Mouse (Mus musculus): ENCODE data around the gene Cyb5r3. TPM values are rescaled to one million over a fixed set of nuclear protein-coding genes. Genes with fewer than 3 reads are reported as not detected.

Gene Cyb5r3
- total and polyA plus RNA-seq, 3 experiments, result 75.6 to 103 (median 87.2) TPM

DNA sequence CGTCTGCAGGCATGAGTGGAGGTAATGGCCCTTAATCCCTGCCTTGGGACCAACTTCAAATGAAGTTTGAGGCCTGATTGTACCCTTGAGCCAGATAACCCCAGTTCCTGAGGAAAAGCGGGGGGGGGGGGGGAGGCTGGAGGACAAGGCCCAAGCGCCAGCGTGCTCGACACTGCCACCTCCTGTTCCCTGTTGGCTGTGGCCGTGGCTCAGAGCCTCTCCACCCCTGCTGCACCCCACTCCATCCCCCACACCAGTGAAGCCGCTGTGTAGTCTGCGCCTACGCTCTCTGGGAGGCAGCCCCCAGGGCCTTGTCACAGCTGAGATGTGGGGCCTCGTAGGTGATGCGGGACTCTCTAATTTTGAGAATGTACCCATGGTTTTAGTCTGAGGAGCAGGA, 59.5 kb downstream of the Cyb5r3 start:
- no peak for TF ChIP-seq POLR2A (IDR thresholded peaks at IDR 0.05; ENCODE audit: insufficient read depth, low read depth, low read length)
- peak; percentile 74 for TF ChIP-seq CTCF (IDR thresholded peaks at IDR 0.05)
- TF ChIP-seq EP300 (IDR thresholded peaks at IDR 0.05; ENCODE audit: insufficient read depth, low read depth, low read length), result 0 out of 2 replicates have a peak, but pooled peaks have one; percentile 10
- Histone ChIP-seq H3K4me1 (ENCODE audit: control insufficient read depth, insufficient read depth, low read length) (peaks cover 1% of the 10 kb centered on the region), H3K27me3 (ENCODE audit: control insufficient read depth, insufficient read depth, low read length) (no peaks in the 10 kb centered on the region), H3K9ac (ENCODE audit: low read depth, low read length) (no peak overlapping the region), H3K36me3 (ENCODE audit: control insufficient read depth, insufficient read depth, low read length) (no peaks in the 10 kb centered on the region), H3K4me3 (no peak overlapping the region), H3K27ac (no peak overlapping the region), H3K79me2 (replicated peaks; ENCODE audit: control insufficient read depth, insufficient read depth, low read length) (no peaks in the 10 kb centered on the region)
- intact Hi-C loops (cut with DNase I), result loop anchor here (2.0 kb wide), 2 partner anchors 298 to 308 kb away; no protein-coding TSS in a partner anchor
- peak; percentile 70 to 82 for DNase-seq
- 10% methylated on average over 11 of the region's 11 CpGs for WGBS

DNA sequence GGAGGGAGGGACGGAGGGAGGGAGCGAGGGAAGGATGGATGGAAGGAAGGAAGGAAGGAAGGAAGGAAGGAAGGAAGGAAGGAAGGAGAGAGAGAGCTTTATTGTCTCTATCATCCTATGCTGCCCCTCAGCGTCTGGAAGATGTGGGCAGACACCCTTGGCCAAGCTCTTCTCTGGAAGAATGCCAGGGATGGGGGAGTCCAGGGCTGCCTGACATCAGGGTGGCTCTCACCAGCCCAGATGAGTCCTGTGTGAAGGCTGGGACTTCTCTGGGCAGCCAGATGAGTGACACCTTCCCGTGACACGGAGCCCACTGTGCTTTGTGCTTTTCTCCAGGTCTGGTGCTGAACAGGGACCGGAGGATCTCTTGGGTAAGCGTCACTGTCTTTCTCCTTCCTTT, 60.5 kb downstream of the Cyb5r3 start:
- Histone ChIP-seq H3K9ac (ENCODE audit: low read depth, low read length) (no peak overlapping the region), H3K4me3 (no peak overlapping the region), H3K4me1 (ENCODE audit: control insufficient read depth, insufficient read depth, low read length) (peaks cover 1% of the 10 kb centered on the region), H3K79me2 (replicated peaks; ENCODE audit: control insufficient read depth, insufficient read depth, low read length) (no peaks in the 10 kb centered on the region), H3K27ac (no peak overlapping the region), H3K27me3 (ENCODE audit: control insufficient read depth, insufficient read depth, low read length) (no peaks in the 10 kb centered on the region), H3K36me3 (ENCODE audit: control insufficient read depth, insufficient read depth, low read length) (no peaks in the 10 kb centered on the region)
- no peak for TF ChIP-seq POLR2A (IDR thresholded peaks at IDR 0.05; ENCODE audit: insufficient read depth, low read depth, low read length)
- no peak for TF ChIP-seq EP300 (IDR thresholded peaks at IDR 0.05; ENCODE audit: insufficient read depth, low read depth, low read length)
- no peak for TF ChIP-seq CTCF (IDR thresholded peaks at IDR 0.05)
- no peak for DNase-seq
- WGBS, result 81% methylated on average over 7 of the region's 7 CpGs
- intact Hi-C loops (cut with DNase I), result loop anchor here (2.0 kb wide), 2 partner anchors 297 to 307 kb away; no protein-coding TSS in a partner anchor

DNA sequence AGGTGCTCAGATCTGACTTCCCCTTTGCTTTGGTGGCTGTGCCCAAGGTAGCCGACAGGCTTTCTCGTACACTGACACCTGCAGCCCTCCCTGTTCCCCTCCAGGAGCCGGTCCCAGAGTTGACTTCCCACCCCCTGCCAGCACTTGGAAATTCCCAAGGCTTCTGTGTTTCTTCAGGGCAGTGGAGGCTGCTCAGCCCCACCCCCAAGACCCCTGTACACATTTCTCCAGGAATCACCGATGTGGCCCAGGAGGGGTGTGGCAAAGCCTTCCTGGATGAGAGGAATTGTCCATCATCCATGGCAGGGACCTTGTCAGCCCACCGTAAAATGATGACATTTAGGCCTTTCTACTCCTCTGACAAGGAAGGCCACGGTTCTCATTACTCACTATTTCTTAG, 61.1 kb downstream of the Cyb5r3 start:
- WGBS, result 69% methylated on average over 6 of the region's 6 CpGs
- Histone ChIP-seq H3K27me3 (ENCODE audit: control insufficient read depth, insufficient read depth, low read length) (no peaks in the 10 kb centered on the region), H3K36me3 (ENCODE audit: control insufficient read depth, insufficient read depth, low read length) (no peaks in the 10 kb centered on the region), H3K9ac (ENCODE audit: low read depth, low read length) (no peak overlapping the region), H3K4me3 (no peak overlapping the region), H3K4me1 (ENCODE audit: control insufficient read depth, insufficient read depth, low read length) (peaks cover 1% of the 10 kb centered on the region), H3K27ac (no peak overlapping the region), H3K79me2 (replicated peaks; ENCODE audit: control insufficient read depth, insufficient read depth, low read length) (no peaks in the 10 kb centered on the region)
- TF ChIP-seq POLR2A (IDR thresholded peaks at IDR 0.05; ENCODE audit: insufficient read depth, low read depth, low read length) (no peak), EP300 (IDR thresholded peaks at IDR 0.05; ENCODE audit: insufficient read depth, low read depth, low read length) (no peak), CTCF (IDR thresholded peaks at IDR 0.05) (no peak)
- intact Hi-C loops (cut with DNase I), result no loop called here
- no peak for DNase-seq

DNA sequence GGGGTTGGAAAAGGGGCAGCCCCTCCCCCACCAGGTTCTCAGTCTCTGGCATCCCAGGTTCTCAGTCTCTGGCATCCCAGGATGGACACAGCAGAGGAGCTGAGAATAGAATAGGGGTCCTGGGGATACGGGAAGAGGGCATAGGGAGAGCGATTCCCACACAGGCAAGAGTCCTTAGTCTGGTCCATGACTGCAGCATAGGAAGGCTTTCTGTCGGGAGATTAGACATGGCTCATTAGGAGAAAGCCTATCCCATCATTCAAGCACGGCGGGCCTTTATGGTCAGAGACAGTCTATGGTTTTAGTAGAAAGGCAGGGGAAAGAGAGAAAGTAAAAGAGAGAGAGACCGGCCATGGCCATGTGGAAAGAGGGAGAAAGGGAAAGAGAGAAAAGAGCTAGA, 64.6 kb downstream of the Cyb5r3 start:
- DNase-seq, result no peak
- no peak overlapping the region for H3K4me3 ChIP-seq
- H3K9ac ChIP-seq (ENCODE audit: low read depth, low read length), result no peak overlapping the region
- intact Hi-C loops (cut with DNase I), result no loop called here
- H3K27me3 ChIP-seq (ENCODE audit: control insufficient read depth, insufficient read depth, low read length), result no peaks in the 10 kb centered on the region
- WGBS, result 81% methylated on average over 6 of the region's 6 CpGs
- no peaks in the 10 kb centered on the region for H3K79me2 ChIP-seq (replicated peaks; ENCODE audit: control insufficient read depth, insufficient read depth, low read length)
- H3K4me1 ChIP-seq (ENCODE audit: control insufficient read depth, insufficient read depth, low read length), result peaks cover 1% of the 10 kb centered on the region
- H3K36me3 ChIP-seq (ENCODE audit: control insufficient read depth, insufficient read depth, low read length), result no peaks in the 10 kb centered on the region
- TF ChIP-seq EP300 (IDR thresholded peaks at IDR 0.05; ENCODE audit: insufficient read depth, low read depth, low read length), result no peak
- no peak overlapping the region for H3K27ac ChIP-seq

DNA sequence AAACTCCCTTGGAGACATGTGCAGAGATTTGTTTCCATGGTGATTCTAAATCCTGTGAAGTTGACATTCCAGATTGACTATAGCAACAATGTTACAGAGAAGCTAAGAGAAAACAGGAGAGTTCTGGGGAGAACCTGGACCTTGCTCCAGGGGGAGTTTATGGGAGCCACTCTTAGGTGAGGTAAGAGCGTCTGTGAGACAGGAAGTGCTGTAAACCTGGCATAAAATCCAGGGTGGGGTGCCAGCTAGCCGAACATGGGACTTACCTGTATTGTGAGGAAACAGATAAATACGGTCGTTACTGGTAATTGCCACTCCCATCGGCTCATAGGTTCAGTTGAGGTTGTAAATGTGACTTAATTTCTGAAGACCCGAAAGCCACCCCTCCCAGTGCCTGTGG, 66.0 kb downstream of the Cyb5r3 start:
- 81% methylated on average over 6 of the region's 6 CpGs for WGBS
- Histone ChIP-seq H3K4me3 (no peak overlapping the region), H3K9ac (ENCODE audit: low read depth, low read length) (no peak overlapping the region), H3K4me1 (ENCODE audit: control insufficient read depth, insufficient read depth, low read length) (no peaks in the 10 kb centered on the region), H3K27ac (no peak overlapping the region), H3K79me2 (replicated peaks; ENCODE audit: control insufficient read depth, insufficient read depth, low read length) (no peaks in the 10 kb centered on the region), H3K27me3 (ENCODE audit: control insufficient read depth, insufficient read depth, low read length) (no peaks in the 10 kb centered on the region), H3K36me3 (ENCODE audit: control insufficient read depth, insufficient read depth, low read length) (no peaks in the 10 kb centered on the region)
- DNase-seq, result no peak
- intact Hi-C loops (cut with DNase I), result no loop called here
- TF ChIP-seq POLR2A (IDR thresholded peaks at IDR 0.05; ENCODE audit: insufficient read depth, low read depth, low read length), result no peak
- no peak for TF ChIP-seq EP300 (IDR thresholded peaks at IDR 0.05; ENCODE audit: insufficient read depth, low read depth, low read length)
- no peak for TF ChIP-seq CTCF (IDR thresholded peaks at IDR 0.05)

Other genes starting within 250 kb of the Cyb5r3 start
- gene Tcf20, start 184.7 kb downstream of the Cyb5r3 start, total RNA-seq (2021), result 10 to 100 TPM; 60.1 to 60.8 TPM
- gene Tcf20, start 184.7 kb downstream of the Cyb5r3 start, polyA plus RNA-seq (2012; rRNA removed), result 6.6 and 9.5 TPM in 2 replicates
- gene Nfam1, start 139.3 kb downstream of the Cyb5r3 start, total RNA-seq (2021), result 1 to 10 TPM; 2.4 to 2.6 TPM
- 3.1 and 3.9 TPM in 2 replicates for gene Nfam1, start 139.3 kb downstream of the Cyb5r3 start, polyA plus RNA-seq (2012; rRNA removed)
- gene Serhl, start 83.1 kb downstream of the Cyb5r3 start, total RNA-seq (2021), result 10 to 100 TPM; 36.8 to 41.0 TPM
- gene Serhl, start 83.1 kb downstream of the Cyb5r3 start, polyA plus RNA-seq (2012; rRNA removed), result 82.7 and 90.2 TPM in 2 replicates
- 10 to 100 TPM; 39.9 to 40.9 TPM for gene Rrp7a, start 49.8 kb downstream of the Cyb5r3 start, total RNA-seq (2021)
- 60.0 and 62.0 TPM in 2 replicates for gene Rrp7a, start 49.8 kb downstream of the Cyb5r3 start, polyA plus RNA-seq (2012; rRNA removed)
- gene Poldip3, start 23.2 kb downstream of the Cyb5r3 start, total RNA-seq (2021), result 10 to 100 TPM; 23.6 to 24.7 TPM
- 20.0 and 27.0 TPM in 2 replicates for gene Poldip3, start 23.2 kb downstream of the Cyb5r3 start, polyA plus RNA-seq (2012; rRNA removed)
- gene A4galt, start 79.2 kb upstream of the Cyb5r3 start, total RNA-seq (2021), result 1 to 10 TPM; 5.2 to 6.3 TPM
- 9.7 and 14.9 TPM in 2 replicates for gene A4galt, start 79.2 kb upstream of the Cyb5r3 start, polyA plus RNA-seq (2012; rRNA removed)
- 1 to 10 TPM; 9.6 to 9.8 TPM for gene Arfgap3, start 177.7 kb upstream of the Cyb5r3 start, total RNA-seq (2021)
- gene Arfgap3, start 177.7 kb upstream of the Cyb5r3 start, polyA plus RNA-seq (2012; rRNA removed), result 12.2 and 13.1 TPM in 2 replicates